Mouse (Mus musculus): ENCODE measurements at regions not wholly inside any gene's neighbourhood (a gene's known extent, or its start where the extent isn't known, plus 50 kb on each side); places are given as distances from the start of the nearest gene placed in this dataset.
A peak's percentile ranks its signal among the peaks of the same experiment; 100 is the strongest.
"Not testable (repeated sequence)": the region's sequence is repeated elsewhere in the genome, so short reads cannot be mapped to it uniquely, and the experiment has no call there.

DNA sequence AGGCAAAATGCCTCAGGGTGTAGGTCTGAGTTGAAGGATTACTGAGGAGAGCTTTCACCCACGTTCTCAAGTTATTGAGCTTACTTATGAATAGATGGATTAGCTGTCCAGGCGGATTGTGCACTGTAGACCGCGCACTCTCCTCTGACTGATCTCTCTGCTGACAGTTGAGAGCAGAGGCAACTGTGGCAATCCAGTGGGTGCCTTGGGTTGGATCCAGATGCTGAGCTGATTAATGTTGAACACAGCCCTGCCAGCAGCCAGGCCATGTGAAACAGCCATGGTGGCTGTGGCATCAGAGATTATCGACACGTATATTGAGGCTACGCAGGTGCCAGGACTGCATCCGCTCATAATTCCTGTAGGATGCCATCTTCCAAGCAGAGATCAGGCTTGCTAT, 53.6 kb downstream of the Gm10320 start:
- no peak for DNase-seq

DNA sequence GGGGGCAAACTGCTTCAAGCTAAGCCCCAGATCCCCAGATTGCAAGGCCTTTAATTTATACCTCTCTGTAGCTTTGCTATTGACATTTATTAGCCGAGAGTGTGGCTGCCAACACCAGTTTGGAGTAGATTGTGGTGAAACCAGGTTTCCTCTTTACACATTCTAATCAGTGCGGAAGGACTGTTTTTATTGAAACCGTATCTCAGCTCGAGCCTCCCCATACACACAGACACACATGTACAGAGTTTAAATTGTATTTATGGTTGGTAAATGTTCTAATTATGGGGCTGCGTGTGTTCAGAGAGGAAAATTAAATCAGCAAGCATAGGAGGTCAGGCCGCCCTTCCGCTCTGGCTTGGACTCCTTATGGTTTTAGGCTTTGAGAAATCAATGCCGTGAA, 54.8 kb downstream of the Gm10320 start:
- DNase-seq, result no peak

DNA sequence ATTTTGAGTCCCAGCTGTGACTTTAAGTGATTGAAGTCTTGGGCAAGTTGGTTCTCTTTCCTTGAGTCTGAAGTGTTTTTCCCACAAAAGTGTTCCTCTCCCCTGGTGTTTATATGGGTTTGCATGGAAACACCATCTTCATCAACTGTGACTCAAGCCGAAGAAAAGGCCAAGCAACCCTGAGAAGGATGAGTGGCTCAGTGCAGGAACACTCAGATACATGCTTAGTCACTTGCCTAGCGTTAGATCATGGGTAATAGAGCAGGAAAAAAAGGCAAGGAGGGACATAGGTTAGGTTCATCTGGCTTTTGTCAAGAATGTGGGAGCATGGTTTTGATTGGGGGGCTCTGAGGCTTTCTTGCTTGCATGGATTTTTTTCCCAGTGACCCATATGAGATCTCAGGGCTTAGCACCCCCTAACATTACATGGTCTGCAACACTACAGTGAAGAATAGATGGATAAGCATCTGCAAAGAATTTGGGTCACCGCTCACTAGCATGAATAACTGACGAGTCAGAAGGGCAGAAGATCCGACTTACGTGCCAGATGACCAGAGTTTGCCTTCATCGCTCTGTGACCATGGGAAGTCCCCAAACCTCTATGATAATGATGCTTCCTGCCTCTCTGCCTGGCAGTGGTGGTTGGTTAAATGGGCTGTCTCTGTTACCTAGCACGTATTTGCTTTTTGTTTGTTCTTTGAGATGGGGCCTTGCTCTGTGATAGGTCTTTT, 56.4 kb downstream of the Gm10320 start:
- no peak for DNase-seq

DNA sequence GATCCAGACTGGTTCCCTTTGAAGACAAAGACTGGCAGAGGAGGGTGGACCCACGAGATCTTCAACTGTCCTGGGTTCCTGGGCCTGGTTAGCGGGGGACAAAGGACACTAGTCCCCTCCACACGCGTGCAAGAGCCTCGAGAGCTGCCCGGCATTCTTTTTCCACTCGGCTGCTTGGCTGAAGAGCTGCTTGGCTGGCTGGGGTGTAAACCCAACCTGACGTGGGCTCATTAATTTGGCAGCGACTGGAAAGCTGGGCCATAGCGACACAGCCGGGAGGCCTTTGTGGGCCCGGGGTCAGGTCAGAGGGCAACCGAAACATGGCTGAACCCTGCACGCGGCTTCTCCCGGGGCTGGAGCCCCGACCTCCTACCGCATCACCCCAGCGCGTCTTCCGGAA, 62.0 kb downstream of the Gm10320 start:
- no peak for DNase-seq

DNA sequence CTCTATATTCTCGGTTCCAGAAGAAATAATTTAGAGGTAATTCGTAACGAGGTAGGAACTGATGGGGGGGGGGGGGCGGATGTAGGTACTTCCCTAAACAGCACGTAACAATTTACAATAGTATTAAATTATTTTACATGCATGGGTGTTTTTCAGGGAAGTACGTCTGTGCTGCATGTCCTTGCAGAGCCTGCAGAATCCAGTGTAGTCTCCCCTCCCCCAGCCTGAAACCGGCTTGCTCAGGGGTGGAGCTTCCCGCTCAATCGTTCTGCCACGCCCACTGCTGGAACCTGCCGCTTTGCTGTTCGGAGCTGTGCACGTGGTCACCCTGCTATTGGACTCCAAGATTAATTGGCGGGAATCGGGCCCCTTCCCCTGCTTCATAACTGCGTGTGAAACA, 64.1 kb downstream of the Gm10320 start:
- DNase-seq, result not testable (repeated sequence)

DNA sequence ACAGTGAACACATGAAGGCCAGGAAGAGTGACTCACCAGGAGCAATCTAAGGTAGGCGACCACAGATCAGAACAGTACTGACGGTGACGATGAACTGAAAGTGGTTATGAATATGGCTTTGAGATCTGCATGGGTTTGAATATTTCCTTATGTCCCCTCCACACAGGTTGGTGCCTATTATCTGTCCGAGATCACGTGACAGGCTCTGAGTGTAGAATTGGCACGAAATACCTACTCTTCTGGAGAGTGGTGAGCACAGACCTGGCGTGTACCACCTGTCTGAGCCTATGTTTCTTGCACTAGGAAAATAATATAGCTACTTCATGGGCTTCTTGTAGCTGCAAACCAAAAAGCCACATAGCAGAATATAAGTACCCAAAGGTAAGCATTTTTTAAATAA, 66.8 kb downstream of the Gm10320 start:
- no peak for DNase-seq

DNA sequence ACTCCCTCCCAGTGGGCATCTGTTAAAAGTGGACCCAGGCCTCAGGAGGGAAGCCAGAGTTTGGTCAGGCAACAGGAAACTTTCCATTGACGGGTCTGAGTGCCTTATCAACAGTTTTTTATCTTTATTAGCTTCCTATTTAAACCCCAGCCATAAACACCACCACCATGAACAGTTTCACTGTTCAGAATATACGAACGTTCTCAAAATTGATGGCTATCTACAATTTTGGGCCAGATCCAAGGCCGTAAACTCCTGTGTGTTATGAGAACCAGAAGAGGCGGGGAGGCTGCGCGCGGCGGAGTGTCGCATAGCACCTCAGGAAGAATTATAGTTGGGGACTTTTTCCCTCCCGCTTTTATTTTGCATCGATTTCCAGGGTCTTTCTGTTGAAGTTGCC, 67.8 kb downstream of the Gm10320 start:
- DNase-seq, result no peak

DNA sequence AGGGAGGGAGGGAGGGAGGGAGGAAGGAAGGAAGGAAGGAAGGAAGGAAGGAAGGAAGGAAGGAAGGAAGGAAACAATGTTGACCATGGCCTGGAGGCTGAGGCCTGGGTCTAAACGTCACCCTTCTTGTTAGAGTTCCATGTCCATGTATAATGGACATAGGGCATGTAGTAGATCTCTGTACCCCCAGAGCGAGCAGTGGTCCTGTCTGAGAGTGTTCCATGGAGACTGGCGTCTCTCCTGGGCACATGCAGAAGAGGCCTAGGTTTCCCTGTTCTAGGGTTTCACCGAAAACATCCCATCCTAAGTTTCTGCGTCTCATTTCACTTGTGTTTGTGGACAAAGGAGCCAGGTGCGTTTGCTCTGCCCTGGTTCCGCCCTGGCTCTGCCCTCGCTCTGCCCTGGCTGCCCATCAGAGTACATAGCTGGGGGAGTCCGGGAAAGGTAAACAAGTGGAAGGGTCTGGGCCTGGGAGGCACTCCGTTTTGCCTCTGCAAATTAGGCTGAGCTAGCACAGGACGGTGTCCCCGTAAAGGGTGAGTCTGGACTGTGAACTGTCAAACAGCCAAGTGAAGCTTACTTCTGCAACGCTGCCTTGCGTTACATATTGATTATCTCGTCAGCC, 66.5 kb downstream of the Foxd1 start:
- DNase-seq, result no peak

DNA sequence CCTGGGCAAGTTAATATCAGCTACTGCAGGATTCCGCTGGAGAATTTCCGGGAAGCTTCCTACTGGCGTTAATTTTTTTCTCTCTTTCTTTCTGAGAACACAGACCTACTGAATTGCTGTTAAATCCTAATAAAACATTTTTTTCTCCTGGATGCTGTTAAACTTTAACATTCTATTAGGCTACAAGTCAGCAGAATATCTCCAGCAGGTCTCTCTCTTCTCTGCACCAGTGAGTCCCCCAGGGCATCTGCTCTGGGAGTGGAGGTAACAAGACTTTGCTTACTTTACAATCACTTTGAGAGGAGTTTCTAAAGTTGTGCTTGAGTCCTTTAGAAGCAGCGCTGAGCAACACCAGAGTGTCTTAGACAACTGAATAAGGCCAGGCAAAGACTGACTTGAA, 63.7 kb downstream of the Foxd1 start:
- DNase-seq, result no peak

DNA sequence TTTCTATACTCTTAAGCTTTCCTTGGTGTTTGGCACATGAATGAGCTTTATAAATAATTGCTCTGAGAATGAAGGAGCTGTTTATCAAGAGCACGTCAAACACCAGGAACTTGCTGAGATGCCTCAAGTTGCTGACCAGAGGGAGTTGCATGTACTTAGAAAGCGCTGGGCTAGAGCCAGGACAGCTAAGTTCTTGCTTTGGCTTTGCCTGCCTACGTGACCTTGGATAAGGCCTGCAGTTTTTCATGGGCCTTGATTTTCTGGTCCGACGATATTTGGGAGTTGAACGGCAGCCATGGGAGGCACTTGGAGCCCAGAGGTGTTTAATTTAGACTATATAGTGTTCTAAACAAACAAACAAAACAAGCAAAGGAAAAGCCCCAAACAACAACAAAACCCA, 62.4 kb downstream of the Foxd1 start:
- DNase-seq, result peak; percentile 55

DNA sequence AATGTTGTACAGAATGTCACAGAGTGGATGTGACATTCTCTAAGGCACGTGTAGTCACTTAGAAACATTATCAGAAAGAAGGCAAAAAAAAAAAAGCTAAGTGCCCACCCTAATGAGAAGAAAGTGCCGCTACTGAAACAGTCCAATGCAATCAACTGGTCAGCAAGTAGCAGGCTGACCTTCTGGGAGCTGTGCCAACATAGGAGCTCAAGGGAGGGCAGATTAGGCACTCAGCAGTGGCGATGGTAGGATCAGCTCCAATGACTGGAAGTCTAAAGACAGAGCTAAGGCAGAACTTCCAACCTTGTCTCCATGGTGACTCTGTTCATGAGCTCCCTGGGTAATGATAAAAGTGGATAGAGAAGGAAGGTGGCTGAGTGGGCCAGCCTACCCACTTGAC, 60.8 kb downstream of the Foxd1 start:
- DNase-seq, result peak; percentile 70

DNA sequence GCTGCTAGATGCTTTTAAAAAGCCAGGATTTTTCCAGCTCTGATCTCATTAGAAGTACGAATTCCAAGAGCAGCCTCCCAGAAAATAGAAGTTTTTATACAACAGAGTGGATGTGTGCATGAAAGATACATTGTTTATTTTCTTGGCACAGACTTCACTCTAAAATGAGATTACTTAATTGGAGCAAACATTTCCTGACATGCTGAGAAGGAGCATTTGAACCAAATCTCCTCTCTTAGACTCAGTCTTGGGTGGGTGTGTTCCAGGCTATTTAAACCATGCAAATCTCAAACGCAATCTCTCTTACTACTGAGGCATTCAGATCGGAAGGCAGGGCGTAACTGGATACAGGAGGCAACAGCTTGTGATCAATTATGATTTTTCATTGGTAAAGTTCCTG, 59.2 kb downstream of the Foxd1 start:
- no peak for DNase-seq

Data from adrenal gland, postnatal 10 days (tissue).